ENCODE assay signal across 8 mouse cellular contexts in the genomic region with DNA sequence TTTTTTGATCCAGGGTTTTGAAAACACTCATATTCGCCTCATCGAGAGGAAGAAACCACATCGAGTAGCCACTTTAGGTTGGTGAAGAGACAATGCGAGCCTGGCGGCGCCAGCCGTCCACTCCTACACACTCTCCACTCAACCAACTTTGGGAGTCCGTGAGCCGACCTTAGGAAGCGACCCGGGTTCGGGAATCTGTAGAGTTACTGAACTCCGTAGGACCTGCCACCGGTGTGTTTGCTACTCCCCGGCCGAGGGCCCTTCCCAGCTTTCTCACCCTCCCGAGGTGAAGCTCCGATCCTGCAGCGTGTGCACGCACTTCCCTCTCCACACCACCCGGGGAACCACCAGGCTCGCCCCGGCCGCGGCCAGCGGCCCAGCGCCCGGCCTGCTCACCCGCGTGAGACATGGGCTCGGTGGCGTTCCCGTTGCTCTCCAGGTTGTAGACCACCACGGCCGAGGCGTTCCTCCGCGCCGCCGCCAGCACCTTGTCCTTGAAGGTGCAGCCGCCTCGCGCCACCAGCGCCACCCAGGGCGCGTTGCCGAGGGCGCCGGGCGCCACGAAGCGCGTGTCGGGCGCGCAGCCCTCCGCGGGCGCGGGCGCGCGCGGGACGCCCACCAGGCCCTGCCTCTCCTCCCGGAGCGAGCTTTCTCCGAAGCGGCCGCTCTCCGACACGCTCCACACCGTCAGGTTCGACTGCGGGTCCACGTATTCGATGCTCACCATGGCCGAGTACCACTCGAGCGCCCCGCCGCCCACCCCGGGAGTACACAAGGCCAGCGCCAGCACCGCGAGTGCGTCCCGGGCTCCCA. TPM values are rescaled to one million over a fixed set of nuclear protein-coding genes. Genes with fewer than 3 reads are reported as not detected.
A peak's percentile ranks its signal among the peaks of the same experiment; 100 is the strongest.
DNase-seq lines count a peak whose midpoint lies in the region; ATAC-seq and TF ChIP-seq lines count a peak whose summit lies in the region.

No protein-coding gene starts in this region.

- H3K4me3 ChIP-seq in embryonic facial prominence, embryonic 14.5 days (ENCODE audit: low read depth, low read length), result peak overlapping the region; percentile 95
- peak overlapping the region; percentile 88 for H3K4me3 ChIP-seq in heart, embryonic 12.5 days
- H3K4me3 ChIP-seq in kidney, embryonic 16.5 days (ENCODE audit: low read length), result peak overlapping the region; percentile 94
- H3K4me3 ChIP-seq in lung, embryonic 14.5 days (ENCODE audit: low read depth, low read length), result peak overlapping the region; percentile 91
- H3K4me3 ChIP-seq in neural tube, embryonic 15.5 days (replicated peaks), result peak overlapping the region; percentile 91
- H3K4me3 ChIP-seq in thymus, adult 2 months (ENCODE audit: control insufficient read depth, insufficient read depth, low read length), result peak overlapping the region; percentile 63

- H3K9ac ChIP-seq in embryonic facial prominence, embryonic 14.5 days (ENCODE audit: low read depth, low read length), result peak overlapping the region; percentile 95
- H3K9ac ChIP-seq in heart, embryonic 12.5 days, result peak overlapping the region; percentile 89
- H3K9ac ChIP-seq in kidney, embryonic 16.5 days (replicated peaks; ENCODE audit: low read length), result peak overlapping the region; percentile 97
- H3K9ac ChIP-seq in lung, embryonic 14.5 days, result peak overlapping the region; percentile 92
- H3K9ac ChIP-seq in neural tube, embryonic 15.5 days (replicated peaks), result peak overlapping the region; percentile 92

- TF ChIP-seq CTCF in lung, embryonic 14.5 days (IDR thresholded peaks at IDR 0.05; ENCODE audit: low read depth), result no peak
- TF ChIP-seq CTCF in thymus, adult 2 months (IDR thresholded peaks at IDR 0.05; ENCODE audit: borderline replicate concordance, control insufficient read depth, extremely low read depth, insufficient read depth, low read length, poor library complexity), result no peak; the same call in 1 of the 2 replicates

- DNase-seq in 3134 (ENCODE audit: extremely low read depth, insufficient read length, low spot score), result peak; percentile 83
- DNase-seq in embryonic facial prominence, embryonic 14.5 days (ENCODE audit: low spot score), result peak; percentile 60
- DNase-seq in lung, embryonic 14.5 days, result peak; percentile 67
- peak; percentile 64 for DNase-seq in thymus, adult 2 months

- no peak for TF ChIP-seq POLR2A in thymus, adult 2 months (IDR thresholded peaks at IDR 0.05; ENCODE audit: control insufficient read depth, extremely low read depth, insufficient read depth, low read length, poor library complexity)

- ATAC-seq in activated CD4-positive, CD25-positive, alpha-beta regulatory T cell, adult 4 months, result peak; percentile 29
- peak; percentile 81 for ATAC-seq in embryonic facial prominence, embryonic 14.5 days (ENCODE audit: low read depth)
- peak; percentile 79 for ATAC-seq in heart, embryonic 12.5 days (ENCODE audit: insufficient number of reproducible peaks, low FRiP score)
- ATAC-seq in kidney, embryonic 16.5 days (ENCODE audit: low FRiP score, low TSS enrichment), result peak; percentile 69
- peak; percentile 79 for ATAC-seq in lung, embryonic 14.5 days (ENCODE audit: insufficient read depth)
- peak; percentile 90 for ATAC-seq in neural tube, embryonic 15.5 days (ENCODE audit: low FRiP score)

- no peaks in the 10 kb centered on the region for H3K9me3 ChIP-seq in embryonic facial prominence, embryonic 14.5 days (ENCODE audit: control insufficient read depth, low read length)
- H3K9me3 ChIP-seq in heart, embryonic 12.5 days (replicated peaks), result no peaks in the 10 kb centered on the region
- H3K9me3 ChIP-seq in kidney, embryonic 16.5 days (ENCODE audit: low read length), result no peaks in the 10 kb centered on the region
- H3K9me3 ChIP-seq in lung, embryonic 14.5 days (ENCODE audit: low read depth, low read length), result no peaks in the 10 kb centered on the region
- no peaks in the 10 kb centered on the region for H3K9me3 ChIP-seq in neural tube, embryonic 15.5 days (replicated peaks)

- 0% methylated on average over 42 of the region's 88 CpGs for WGBS in embryonic facial prominence, embryonic 14.5 days
- WGBS in heart, embryonic 12.5 days, result under 1% methylated on average over 83 of the region's 88 CpGs
- under 1% methylated on average over 87 of the region's 88 CpGs for WGBS in kidney, embryonic 16.5 days
- WGBS in lung, embryonic 14.5 days, result under 1% methylated on average over 87 of the region's 88 CpGs
- under 1% methylated on average over 88 of the region's 88 CpGs for WGBS in neural tube, embryonic 15.5 days
- under 1% methylated on average over 88 of the region's 88 CpGs for WGBS in thymus, adult 2 months

- H3K27ac ChIP-seq in embryonic facial prominence, embryonic 14.5 days (replicated peaks; ENCODE audit: low read depth, low read length), result peak overlapping the region; percentile 99
- H3K27ac ChIP-seq in heart, embryonic 12.5 days (ENCODE audit: poor library complexity, severe bottlenecking), result peak overlapping the region; percentile 96
- H3K27ac ChIP-seq in kidney, embryonic 16.5 days (ENCODE audit: low read length), result peak overlapping the region; percentile 99
- H3K27ac ChIP-seq in lung, embryonic 14.5 days (ENCODE audit: low read depth), result peak overlapping the region; percentile 99
- peak overlapping the region; percentile 98 for H3K27ac ChIP-seq in neural tube, embryonic 15.5 days (replicated peaks)
- peak overlapping the region; percentile 17; the same call in 1 of the 2 replicates for H3K27ac ChIP-seq in thymus, adult 2 months (ENCODE audit: control insufficient read depth, insufficient read depth, low read length)

- no peaks in the 10 kb centered on the region for H3K36me3 ChIP-seq in embryonic facial prominence, embryonic 14.5 days (ENCODE audit: control insufficient read depth, insufficient read depth, low read length)
- no peaks in the 10 kb centered on the region for H3K36me3 ChIP-seq in heart, embryonic 12.5 days
- no peaks in the 10 kb centered on the region for H3K36me3 ChIP-seq in kidney, embryonic 16.5 days (ENCODE audit: insufficient read depth, low read length)
- H3K36me3 ChIP-seq in lung, embryonic 14.5 days (ENCODE audit: insufficient read depth), result no peaks in the 10 kb centered on the region
- H3K36me3 ChIP-seq in neural tube, embryonic 15.5 days, result no peaks in the 10 kb centered on the region
- no peaks in the 10 kb centered on the region for H3K36me3 ChIP-seq in thymus, adult 2 months (ENCODE audit: control insufficient read depth, insufficient read depth, low read length)

- peaks cover 26% of the 10 kb centered on the region for H3K4me1 ChIP-seq in embryonic facial prominence, embryonic 14.5 days (ENCODE audit: control insufficient read depth, insufficient read depth, low read length)
- H3K4me1 ChIP-seq in heart, embryonic 12.5 days (replicated peaks), result peaks cover 21% of the 10 kb centered on the region
- peaks cover 41% of the 10 kb centered on the region for H3K4me1 ChIP-seq in kidney, embryonic 16.5 days (ENCODE audit: insufficient read depth, low read length)
- peaks cover 10% of the 10 kb centered on the region; the same call in 1 of the 2 replicates for H3K4me1 ChIP-seq in lung, embryonic 14.5 days (ENCODE audit: insufficient read depth)
- peaks cover 27% of the 10 kb centered on the region for H3K4me1 ChIP-seq in neural tube, embryonic 15.5 days
- H3K4me1 ChIP-seq in thymus, adult 2 months (replicated peaks; ENCODE audit: control insufficient read depth, insufficient read depth, low read length), result peaks cover 3% of the 10 kb centered on the region; the same call in 1 of the 2 replicates

- peak overlapping the region; percentile 87 for H3K4me2 ChIP-seq in embryonic facial prominence, embryonic 14.5 days (ENCODE audit: low read depth, low read length)
- H3K4me2 ChIP-seq in heart, embryonic 12.5 days, result peak overlapping the region; percentile 75
- H3K4me2 ChIP-seq in kidney, embryonic 16.5 days (replicated peaks; ENCODE audit: low read depth, low read length), result peak overlapping the region; percentile 67
- peak overlapping the region; percentile 92 for H3K4me2 ChIP-seq in lung, embryonic 14.5 days
- peak overlapping the region; percentile 74 for H3K4me2 ChIP-seq in neural tube, embryonic 15.5 days

- H3K27me3 ChIP-seq in embryonic facial prominence, embryonic 14.5 days (replicated peaks; ENCODE audit: control insufficient read depth, insufficient read depth, low read length), result no peaks in the 10 kb centered on the region
- no peaks in the 10 kb centered on the region for H3K27me3 ChIP-seq in heart, embryonic 12.5 days (replicated peaks)
- no peaks in the 10 kb centered on the region for H3K27me3 ChIP-seq in kidney, embryonic 16.5 days (ENCODE audit: insufficient read depth, low read length)
- H3K27me3 ChIP-seq in lung, embryonic 14.5 days (ENCODE audit: insufficient read depth, low read length), result no peaks in the 10 kb centered on the region
- H3K27me3 ChIP-seq in neural tube, embryonic 15.5 days (replicated peaks), result no peaks in the 10 kb centered on the region
- no peaks in the 10 kb centered on the region for H3K27me3 ChIP-seq in thymus, adult 2 months (ENCODE audit: control insufficient read depth, insufficient read depth, low read length)

RNA-seq across cellular contexts. Expression of a gene that starts 0.6 kb away (rescaled TPM):
- polyA plus RNA-seq in activated CD4-positive, CD25-positive, alpha-beta regulatory T cell, adult 4 months (2017; shearing (Covaris generic)), result 10 to 100 TPM; 19.8 to 26.7 TPM
- 23.5 and 27.6 TPM in 2 replicates for polyA plus RNA-seq in embryonic facial prominence, embryonic 14.5 days (2014; fragmentation: Nextera tagmentation; extraction: Ambion mirVana)
- polyA plus RNA-seq in heart, embryonic 12.5 days (2016; fragmentation: Nextera tagmentation; extraction: Ambion mirVana), result 21.0 and 22.0 TPM in 2 replicates
- 25.8 and 32.6 TPM in 2 replicates for polyA plus RNA-seq in kidney, embryonic 16.5 days (2015; fragmentation: Nextera tagmentation; extraction: Ambion mirVana)
- 32.8 and 33.3 TPM in 2 replicates for polyA plus RNA-seq in lung, embryonic 14.5 days (2014; fragmentation: Nextera tagmentation; extraction: Ambion mirVana)
- 26.1 and 26.5 TPM in 2 replicates for polyA plus RNA-seq in neural tube, embryonic 15.5 days (2015; fragmentation: Nextera tagmentation; extraction: Ambion mirVana)
- 16.6 and 21.4 TPM in 2 replicates for polyA plus RNA-seq in thymus, adult 2 months (2012; rRNA removed)

RNA-seq across cellular contexts. Expression of a gene that starts 41.8 kb away (rescaled TPM):
- polyA plus RNA-seq in activated CD4-positive, CD25-positive, alpha-beta regulatory T cell, adult 4 months (2017; shearing (Covaris generic)), result 1 to 10 TPM; 3.0 to 5.6 TPM
- polyA plus RNA-seq in embryonic facial prominence, embryonic 14.5 days (2014; fragmentation: Nextera tagmentation; extraction: Ambion mirVana), result 21.1 and 23.6 TPM in 2 replicates
- 22.9 and 23.7 TPM in 2 replicates for polyA plus RNA-seq in heart, embryonic 12.5 days (2016; fragmentation: Nextera tagmentation; extraction: Ambion mirVana)
- polyA plus RNA-seq in kidney, embryonic 16.5 days (2015; fragmentation: Nextera tagmentation; extraction: Ambion mirVana), result 14.6 and 15.6 TPM in 2 replicates
- polyA plus RNA-seq in lung, embryonic 14.5 days (2014; fragmentation: Nextera tagmentation; extraction: Ambion mirVana), result 26.8 and 29.0 TPM in 2 replicates
- polyA plus RNA-seq in neural tube, embryonic 15.5 days (2015; fragmentation: Nextera tagmentation; extraction: Ambion mirVana), result 15.2 and 16.7 TPM in 2 replicates
- polyA plus RNA-seq in thymus, adult 2 months (2012; rRNA removed), result 37.3 and 50.9 TPM in 2 replicates

Comparison
In these comparisons a context has a peak if more than half of its experiments do, and no peak if none do; other contexts are left out.
1. Peak in every context shown above with its lines: DNase-seq, ATAC-seq, H3K4me3 ChIP-seq and H3K27ac ChIP-seq.
2. ATAC-seq: peak in every context shown above with its lines; median percentile 90 in neural tube, embryonic 15.5 days; 81 in embryonic facial prominence, embryonic 14.5 days; 79 in heart, embryonic 12.5 days; 79 in lung, embryonic 14.5 days; 69 in kidney, embryonic 16.5 days; 29 in activated CD4-positive, CD25-positive, alpha-beta regulatory T cell, adult 4 months.
3. H3K27ac ChIP-seq: peak in every context shown above with its lines; median percentile 99 in embryonic facial prominence, embryonic 14.5 days; 99 in kidney, embryonic 16.5 days; 99 in lung, embryonic 14.5 days; 98 in neural tube, embryonic 15.5 days; 96 in heart, embryonic 12.5 days; 17 in thymus, adult 2 months.